Mouse (Mus musculus): Measurements from ENCODE around the gene Ripor1. TPM values are rescaled to one million over a fixed set of nuclear protein-coding genes. Genes with fewer than 3 reads are reported as not detected.
"Not testable (repeated sequence)": the region's sequence is repeated elsewhere in the genome, so short reads cannot be mapped to it uniquely, and the experiment has no call there.

Gene Ripor1
- total and polyA plus RNA-seq, 3 experiments, result 8.0 to 179 (median 150) TPM

DNA sequence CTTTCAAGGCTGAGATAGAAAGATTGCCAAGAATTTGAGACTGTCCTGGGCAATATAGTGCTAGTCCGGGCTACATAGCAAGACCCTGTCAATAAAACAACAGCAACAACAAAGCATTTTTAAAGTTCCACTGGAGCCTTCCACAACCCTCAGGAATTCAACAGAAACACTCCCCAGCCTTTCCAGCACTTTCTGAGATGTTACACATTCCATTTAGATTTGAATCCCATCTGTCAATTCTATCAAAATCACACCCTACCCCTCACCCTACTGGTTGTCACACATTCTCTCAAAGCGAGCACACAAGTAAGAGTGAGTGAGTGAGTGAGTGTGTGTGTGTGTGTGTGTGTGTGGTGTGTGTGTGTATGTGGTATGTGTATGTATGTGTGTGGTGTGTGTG, 12.6 kb upstream of the Ripor1 start:
- Histone ChIP-seq H3K4me1 (ENCODE audit: insufficient read depth, low read depth, low read length) (peaks cover 27% of the 10 kb centered on the region), H3K4me3 (ENCODE audit: low read depth, low read length) (no peak overlapping the region), H3K36me3 (replicated peaks) (no peaks in the 10 kb centered on the region), H3K27me3 (ENCODE audit: insufficient read depth, low read length) (peaks cover 34% of the 10 kb centered on the region), H3K9me3 (replicated peaks) (no peaks in the 10 kb centered on the region)
- no peak for DNase-seq (ENCODE audit: low spot score)
- no peak for ATAC-seq (ENCODE audit: extremely low read depth, insufficient number of reproducible peaks, low FRiP score, poor library complexity, severe bottlenecking)
- TF ChIP-seq TAL1 (conservative IDR thresholded peaks at IDR 0.05; ENCODE audit: low read depth, low read length) (no peak), GATA2 (IDR thresholded peaks at IDR 0.05; ENCODE audit: borderline replicate concordance, low read depth, low read length) (no peak), GATA1 (IDR thresholded peaks at IDR 0.05; ENCODE audit: borderline replicate concordance, low read length) (no peak), CTCF (IDR thresholded peaks at IDR 0.05; ENCODE audit: low read depth, low read length) (no peak), POLR2AphosphoS5 (IDR thresholded peaks at IDR 0.05; ENCODE audit: insufficient replicate concordance, low read depth, low read length) (no peak)

GRCm38 (mm10) chr8:105593859-105594258, 11.2 kb upstream of the Ripor1 start:
- Histone ChIP-seq H3K4me1 (ENCODE audit: insufficient read depth, low read depth, low read length) (peaks cover 34% of the 10 kb centered on the region), H3K9me3 (replicated peaks) (no peaks in the 10 kb centered on the region), H3K4me3 (ENCODE audit: low read depth, low read length) (no peak overlapping the region), H3K27me3 (ENCODE audit: insufficient read depth, low read length) (peaks cover 26% of the 10 kb centered on the region), H3K36me3 (replicated peaks) (no peaks in the 10 kb centered on the region)
- TF ChIP-seq POLR2AphosphoS5 (IDR thresholded peaks at IDR 0.05; ENCODE audit: insufficient replicate concordance, low read depth, low read length) (no peak), GATA2 (IDR thresholded peaks at IDR 0.05; ENCODE audit: borderline replicate concordance, low read depth, low read length) (no peak), CTCF (IDR thresholded peaks at IDR 0.05; ENCODE audit: low read depth, low read length) (no peak), TAL1 (conservative IDR thresholded peaks at IDR 0.05; ENCODE audit: low read depth, low read length) (no peak), GATA1 (IDR thresholded peaks at IDR 0.05; ENCODE audit: borderline replicate concordance, low read length) (no peak)
- ATAC-seq (ENCODE audit: extremely low read depth, insufficient number of reproducible peaks, low FRiP score, poor library complexity, severe bottlenecking) (no peak), DNase-seq (ENCODE audit: low spot score) (no peak)

DNA sequence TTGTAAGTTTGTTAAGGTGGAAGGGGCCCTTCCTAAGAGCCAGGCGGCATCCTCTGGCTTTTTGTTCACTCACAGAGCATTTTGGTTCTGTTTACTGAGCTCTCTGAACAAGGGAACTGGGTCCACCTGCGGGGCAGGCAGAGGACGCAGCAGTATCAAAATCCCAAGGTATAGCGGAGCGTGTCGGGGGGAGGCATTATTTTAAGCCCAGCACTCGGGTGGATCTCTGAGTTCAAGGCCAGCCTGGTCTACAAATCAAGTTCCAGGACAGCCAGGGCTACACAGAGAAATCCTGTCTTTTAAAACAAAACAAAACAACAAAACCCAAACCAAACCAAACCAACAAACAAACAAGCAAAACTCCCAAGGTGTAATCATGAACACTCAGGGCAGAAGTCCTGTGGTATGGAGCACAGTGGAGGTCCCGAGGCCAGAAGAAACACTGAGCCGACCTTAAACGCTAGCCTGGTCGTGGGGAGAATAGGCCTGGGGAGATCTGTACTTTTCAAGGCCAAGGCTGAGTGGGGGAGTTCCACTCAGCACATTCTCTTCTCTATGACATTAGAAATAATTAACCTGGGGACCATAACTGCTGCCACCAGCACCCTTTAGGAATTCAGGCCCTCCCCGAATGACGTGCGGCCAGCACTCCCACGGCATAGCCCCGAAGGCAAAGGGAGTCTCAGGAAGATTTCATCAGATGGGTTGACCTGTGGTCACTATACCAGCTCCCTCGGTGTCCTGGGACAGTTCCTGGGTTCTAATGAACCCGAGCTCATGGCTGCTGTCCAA, 10.4 kb upstream of the Ripor1 start:
- Histone ChIP-seq H3K27me3 (ENCODE audit: insufficient read depth, low read length) (peaks cover 18% of the 10 kb centered on the region), H3K4me3 (ENCODE audit: low read depth, low read length) (no peak overlapping the region), H3K36me3 (replicated peaks) (no peaks in the 10 kb centered on the region), H3K9me3 (replicated peaks) (no peaks in the 10 kb centered on the region), H3K4me1 (ENCODE audit: insufficient read depth, low read depth, low read length) (peaks cover 38% of the 10 kb centered on the region)
- DNase-seq (ENCODE audit: low spot score) (no peak), ATAC-seq (ENCODE audit: extremely low read depth, insufficient number of reproducible peaks, low FRiP score, poor library complexity, severe bottlenecking) (no peak)
- TF ChIP-seq CTCF (IDR thresholded peaks at IDR 0.05; ENCODE audit: low read depth, low read length) (no peak), POLR2AphosphoS5 (IDR thresholded peaks at IDR 0.05; ENCODE audit: insufficient replicate concordance, low read depth, low read length) (no peak), TAL1 (conservative IDR thresholded peaks at IDR 0.05; ENCODE audit: low read depth, low read length) (no peak), GATA1 (IDR thresholded peaks at IDR 0.05; ENCODE audit: borderline replicate concordance, low read length) (no peak), GATA2 (IDR thresholded peaks at IDR 0.05; ENCODE audit: borderline replicate concordance, low read depth, low read length) (no peak)

DNA sequence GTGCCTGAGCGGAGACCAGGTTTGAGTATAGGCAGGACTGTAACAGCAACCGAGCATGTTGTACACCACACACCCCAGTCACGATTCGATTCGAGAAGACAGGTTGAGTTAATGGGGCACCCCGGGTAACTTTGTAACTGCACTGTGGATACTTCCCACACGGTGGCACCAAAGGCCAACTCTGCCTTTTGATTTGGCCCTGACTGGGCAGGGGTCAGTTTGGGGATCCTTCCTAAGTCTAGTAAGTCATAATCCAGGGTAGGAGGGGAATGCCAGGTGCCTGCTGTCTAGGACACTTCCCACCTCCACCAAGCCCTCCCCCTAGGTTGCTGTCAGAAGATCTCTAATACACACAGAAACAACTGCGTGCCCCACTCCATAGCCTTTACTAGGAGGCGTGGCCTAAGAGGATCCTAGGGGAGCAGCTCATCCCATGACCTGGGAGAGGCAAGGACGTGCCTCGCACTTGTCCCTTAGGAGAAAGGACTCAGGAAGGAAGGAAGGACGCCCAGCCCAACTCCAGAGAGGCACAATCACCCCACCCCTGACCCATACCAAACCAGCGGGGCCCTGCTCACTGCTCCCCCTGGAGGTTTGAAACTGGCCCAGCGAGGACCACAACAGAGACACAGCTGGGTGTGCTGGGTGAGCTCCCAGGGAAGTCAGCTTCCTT, 8.6 kb upstream of the Ripor1 start:
- Histone ChIP-seq H3K36me3 (replicated peaks) (no peaks in the 10 kb centered on the region), H3K9me3 (replicated peaks) (no peaks in the 10 kb centered on the region), H3K4me3 (ENCODE audit: low read depth, low read length) (peak overlapping the region; percentile 66), H3K27me3 (ENCODE audit: insufficient read depth, low read length) (peaks cover 16% of the 10 kb centered on the region), H3K4me1 (ENCODE audit: insufficient read depth, low read depth, low read length) (peaks cover 40% of the 10 kb centered on the region)
- TF ChIP-seq GATA2 (IDR thresholded peaks at IDR 0.05; ENCODE audit: borderline replicate concordance, low read depth, low read length), result no peak
- peak; percentile 70 for TF ChIP-seq CTCF (IDR thresholded peaks at IDR 0.05; ENCODE audit: low read depth, low read length)
- TF ChIP-seq TAL1 (conservative IDR thresholded peaks at IDR 0.05; ENCODE audit: low read depth, low read length), result no peak
- no peak for TF ChIP-seq GATA1 (IDR thresholded peaks at IDR 0.05; ENCODE audit: borderline replicate concordance, low read length)
- no peak for TF ChIP-seq POLR2AphosphoS5 (IDR thresholded peaks at IDR 0.05; ENCODE audit: insufficient replicate concordance, low read depth, low read length)
- peak; percentile 71 for DNase-seq (ENCODE audit: low spot score)
- peak; percentile 82 for ATAC-seq (ENCODE audit: extremely low read depth, insufficient number of reproducible peaks, low FRiP score, poor library complexity, severe bottlenecking)

DNA sequence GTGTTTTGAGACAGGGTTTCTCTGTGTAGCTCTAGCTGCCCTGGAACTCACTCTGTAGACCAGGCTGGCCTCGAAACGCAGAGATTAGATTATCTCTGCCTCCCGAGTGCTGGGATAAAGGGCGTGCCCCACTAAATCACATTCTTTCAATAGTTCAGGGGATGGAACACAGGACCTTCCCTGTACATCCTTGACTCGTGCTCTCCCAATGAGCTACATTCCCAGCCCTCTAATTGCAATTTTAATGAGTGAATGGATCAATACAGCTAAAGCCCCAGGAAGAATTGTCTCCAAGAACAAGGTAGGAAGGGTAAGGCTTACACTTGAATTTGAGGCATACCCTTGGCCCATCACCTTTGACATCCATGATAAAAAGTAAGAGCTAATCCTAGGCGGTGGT, 6.3 kb upstream of the Ripor1 start:
- H3K36me3 ChIP-seq (replicated peaks), result no peaks in the 10 kb centered on the region
- no peak for DNase-seq (ENCODE audit: low spot score)
- ATAC-seq (ENCODE audit: extremely low read depth, insufficient number of reproducible peaks, low FRiP score, poor library complexity, severe bottlenecking), result no peak
- no peak overlapping the region for H3K4me3 ChIP-seq (ENCODE audit: low read depth, low read length)
- TF ChIP-seq POLR2AphosphoS5 (IDR thresholded peaks at IDR 0.05; ENCODE audit: insufficient replicate concordance, low read depth, low read length) (no peak), GATA1 (IDR thresholded peaks at IDR 0.05; ENCODE audit: borderline replicate concordance, low read length) (no peak), TAL1 (conservative IDR thresholded peaks at IDR 0.05; ENCODE audit: low read depth, low read length) (no peak), CTCF (IDR thresholded peaks at IDR 0.05; ENCODE audit: low read depth, low read length) (no peak), GATA2 (IDR thresholded peaks at IDR 0.05; ENCODE audit: borderline replicate concordance, low read depth, low read length) (no peak)
- H3K4me1 ChIP-seq (ENCODE audit: insufficient read depth, low read depth, low read length), result peaks cover 59% of the 10 kb centered on the region
- no peaks in the 10 kb centered on the region for H3K9me3 ChIP-seq (replicated peaks)
- H3K27me3 ChIP-seq (ENCODE audit: insufficient read depth, low read length), result peaks cover 11% of the 10 kb centered on the region

- H3K36me3 ChIP-seq (replicated peaks), result peaks cover 6% of the 10 kb centered on the region
- no peak for DNase-seq (ENCODE audit: low spot score)
- H3K4me1 ChIP-seq (ENCODE audit: insufficient read depth, low read depth, low read length), result peaks cover 57% of the 10 kb centered on the region
- H3K9me3 ChIP-seq (replicated peaks), result no peaks in the 10 kb centered on the region
- TF ChIP-seq POLR2AphosphoS5 (IDR thresholded peaks at IDR 0.05; ENCODE audit: insufficient replicate concordance, low read depth, low read length), result no peak
- TF ChIP-seq CTCF (IDR thresholded peaks at IDR 0.05; ENCODE audit: low read depth, low read length), result no peak
- no peak for TF ChIP-seq GATA2 (IDR thresholded peaks at IDR 0.05; ENCODE audit: borderline replicate concordance, low read depth, low read length)
- TF ChIP-seq TAL1 (conservative IDR thresholded peaks at IDR 0.05; ENCODE audit: low read depth, low read length), result no peak
- no peak for TF ChIP-seq GATA1 (IDR thresholded peaks at IDR 0.05; ENCODE audit: borderline replicate concordance, low read length)
- no peaks in the 10 kb centered on the region for H3K27me3 ChIP-seq (ENCODE audit: insufficient read depth, low read length)
- no peak for ATAC-seq (ENCODE audit: extremely low read depth, insufficient number of reproducible peaks, low FRiP score, poor library complexity, severe bottlenecking)
- no peak overlapping the region for H3K4me3 ChIP-seq (ENCODE audit: low read depth, low read length)
Measured at GRCm38 (mm10) chr8:105601301-105601700, 3.8 kb upstream of the Ripor1 start.

GRCm38 (mm10) chr8:105602540-105602939, 2.5 kb upstream of the Ripor1 start:
- DNase-seq (ENCODE audit: low spot score); H3K27me3 ChIP-seq (ENCODE audit: insufficient read depth, low read length); H3K4me3 ChIP-seq (ENCODE audit: low read depth, low read length); ATAC-seq (ENCODE audit: extremely low read depth, insufficient number of reproducible peaks, low FRiP score, poor library complexity, severe bottlenecking); H3K9me3 ChIP-seq (replicated peaks): not testable (repeated sequence)
- Histone ChIP-seq H3K36me3 (replicated peaks) (peaks cover 17% of the 10 kb centered on the region), H3K4me1 (ENCODE audit: insufficient read depth, low read depth, low read length) (peaks cover 54% of the 10 kb centered on the region)

Measured in G1E (cell line).